ENCODE assay signal across 16 mouse cellular contexts in genomic region chr4:151105886-151106285, GRCm38 (mm10). TPM values are rescaled to one million over a fixed set of nuclear protein-coding genes. Genes with fewer than 3 reads are reported as not detected.
DNase-seq lines count a peak whose midpoint lies in the region; ATAC-seq and TF ChIP-seq lines count a peak whose summit lies in the region.
"Had no signal": no experiment of that assay in that cellular context is flagged by ENCODE, and none has a peak within 500 bp of the region (broad histone marks: within the 10 kb centered on the region; RNA-seq: fewer than 3 reads in every experiment).

No protein-coding gene starts in this region.

- DNase-seq in heart, adult 2 months = peak in 1 of 2 experiments; percentile 7
- no peak for DNase-seq in heart, adult 18-20 months
- DNase-seq in forebrain, postnatal 0 days = no peak
- no peak for DNase-seq in midbrain, embryonic 14.5 days
- no peak for DNase-seq in right cerebral cortex, postnatal 10 days (ENCODE audit: low spot score in 2 of 2)
- no peak for DNase-seq in left cerebral cortex, adult 9 months (ENCODE audit: low spot score in 2 of 2)
- DNase-seq in left cerebral cortex, adult 8-10 months (ENCODE audit: low spot score in 2 of 2) = no peak
- DNase-seq: layer of hippocampus, adult 9-11 months; right cerebral cortex, postnatal 25 days; thymus, postnatal 36 days had no signal

- H3K9me3 ChIP-seq in forebrain, postnatal 0 days (ENCODE audit: low read length) = no peaks in the 10 kb centered on the region
- no peaks in the 10 kb centered on the region for H3K9me3 ChIP-seq in midbrain, embryonic 14.5 days (ENCODE audit: control insufficient read depth, low read length)
- H3K9me3 ChIP-seq: limb, embryonic 10.5 days; liver, embryonic 15.5 days had no signal

- H3K9ac ChIP-seq in heart, adult 2 months (ENCODE audit: low read depth, low read length) = no peak overlapping the region
- peak overlapping the region; percentile 96 for H3K9ac ChIP-seq in forebrain, postnatal 0 days
- H3K9ac ChIP-seq in midbrain, embryonic 14.5 days (replicated peaks; ENCODE audit: low read length) = peak overlapping the region; percentile 89
- H3K9ac ChIP-seq: liver, embryonic 15.5 days had no signal

- H3K27me3 ChIP-seq in heart, adult 2 months (ENCODE audit: control insufficient read depth, insufficient read depth, low read length) = no peaks in the 10 kb centered on the region
- H3K27me3 ChIP-seq in forebrain, postnatal 0 days (ENCODE audit: insufficient read depth, low read length) = no peaks in the 10 kb centered on the region
- H3K27me3 ChIP-seq in midbrain, embryonic 14.5 days (ENCODE audit: control insufficient read depth, insufficient read depth, low read length) = no peaks in the 10 kb centered on the region

- H3K36me3 ChIP-seq in heart, adult 2 months (ENCODE audit: control insufficient read depth, insufficient read depth, low read length) = no peaks in the 10 kb centered on the region
- no peaks in the 10 kb centered on the region for H3K36me3 ChIP-seq in forebrain, postnatal 0 days (ENCODE audit: insufficient read depth)
- no peaks in the 10 kb centered on the region for H3K36me3 ChIP-seq in midbrain, embryonic 14.5 days (ENCODE audit: control insufficient read depth, insufficient read depth, low read length)
- H3K36me3 ChIP-seq: liver, embryonic 15.5 days had no signal

- no peak for TF ChIP-seq CTCF in heart, adult 2 months (IDR thresholded peaks at IDR 0.05)
- TF ChIP-seq CTCF in cortical plate, adult 2 months (IDR thresholded peaks at IDR 0.05; ENCODE audit: extremely low read depth, insufficient read depth, low read length) = no peak
- no peak for TF ChIP-seq CTCF in forebrain, postnatal 0 days (IDR thresholded peaks at IDR 0.05; ENCODE audit: low read depth)

- no peak for ATAC-seq in forebrain, postnatal 0 days
- ATAC-seq in midbrain, embryonic 14.5 days (ENCODE audit: low FRiP score, low TSS enrichment) = no peak

- no peak for TF ChIP-seq POLR2A in heart, adult 2 months (IDR thresholded peaks at IDR 0.05; ENCODE audit: insufficient read depth, low read depth, low read length)
- no peak for TF ChIP-seq POLR2A in cortical plate, adult 2 months (IDR thresholded peaks at IDR 0.05; ENCODE audit: extremely low read depth, insufficient read depth, low read length)

- peaks cover 3% of the 10 kb centered on the region; the same call in 1 of the 2 replicates for H3K4me1 ChIP-seq in heart, adult 2 months (ENCODE audit: control insufficient read depth, insufficient read depth, low read length)
- peaks cover 16% of the 10 kb centered on the region for H3K4me1 ChIP-seq in cortical plate, adult 2 months (ENCODE audit: control insufficient read depth, insufficient read depth, low read length)
- peaks cover 34% of the 10 kb centered on the region for H3K4me1 ChIP-seq in forebrain, postnatal 0 days (ENCODE audit: insufficient read depth)
- H3K4me1 ChIP-seq in midbrain, embryonic 14.5 days (ENCODE audit: control insufficient read depth, insufficient read depth, low read length) = peaks cover 37% of the 10 kb centered on the region

- no peak for TF ChIP-seq EP300 in heart, adult 2 months (IDR thresholded peaks at IDR 0.05; ENCODE audit: insufficient read depth, low read depth, low read length)

- H3K4me3 ChIP-seq in heart, adult 2 months = no peak overlapping the region; the same call in 1 of the 2 replicates
- H3K4me3 ChIP-seq in cortical plate, adult 2 months (ENCODE audit: insufficient read depth, low read length) = peak overlapping the region; percentile 84; the same call in 1 of the 2 replicates
- peak overlapping the region; percentile 96 for H3K4me3 ChIP-seq in forebrain, postnatal 0 days (ENCODE audit: low read depth, low read length)
- peak overlapping the region; percentile 85 for H3K4me3 ChIP-seq in midbrain, embryonic 14.5 days (replicated peaks; ENCODE audit: low read depth, low read length)
- H3K4me3 ChIP-seq: limb, embryonic 10.5 days; liver, embryonic 15.5 days had no signal

- WGBS in heart, adult 2 months = 43% methylated on average over 6 of the region's 6 CpGs
- 19% methylated on average over 6 of the region's 6 CpGs for WGBS in forebrain, postnatal 0 days
- 61% methylated on average over 6 of the region's 6 CpGs for WGBS in midbrain, embryonic 14.5 days

- intact Hi-C loops in heart, adult 2 months (cut with DNase I) = no loop called here

- peak overlapping the region; percentile 89 for H3K27ac ChIP-seq in heart, adult 2 months
- no peak overlapping the region for H3K27ac ChIP-seq in cortical plate, adult 2 months (ENCODE audit: insufficient read depth, low read length)
- H3K27ac ChIP-seq in forebrain, postnatal 0 days (ENCODE audit: low read depth, low read length) = peak overlapping the region; percentile 2
- peak overlapping the region; percentile 32; the same call in 1 of the 2 replicates for H3K27ac ChIP-seq in midbrain, embryonic 14.5 days (replicated peaks; ENCODE audit: low read depth, low read length)
- H3K27ac ChIP-seq: limb, embryonic 10.5 days; liver, embryonic 15.5 days; macrophage had no signal

- H3K4me2 ChIP-seq in forebrain, postnatal 0 days (ENCODE audit: low read depth) = peak overlapping the region; percentile 60
- H3K4me2 ChIP-seq in midbrain, embryonic 14.5 days (ENCODE audit: low read length) = peak overlapping the region; percentile 59
- H3K4me2 ChIP-seq: liver, embryonic 15.5 days had no signal

- no peaks in the 10 kb centered on the region for H3K79me2 ChIP-seq in heart, adult 2 months (replicated peaks; ENCODE audit: control insufficient read depth, insufficient read depth, low read length)

RNA-seq across cellular contexts. Expression of gene Gm13090, which starts 16.5 kb away (rescaled TPM):
- under 1 TPM in 1 of 2 experiments, not detected in 1; 0.34 TPM for total RNA-seq in heart, adult 2 months (2021)
- polyA plus RNA-seq in heart, adult 2 months (2012; rRNA removed) = 0.35 and 0.41 TPM in 2 replicates
- not detected for total RNA-seq in heart, adult 18-20 months (2021)
- polyA plus RNA-seq in cortical plate, adult 2 months (2012; rRNA removed) = not detected in 2 replicates
- not detected in 2 replicates for total RNA-seq in forebrain, postnatal 0 days (2014; rRNA removed)
- polyA plus RNA-seq in forebrain, postnatal 0 days (2015; fragmentation: Nextera tagmentation; extraction: Ambion mirVana) = not detected in 2 replicates
- 0.50 TPM in 1 of 2 replicates, not detected in the other for polyA plus RNA-seq in midbrain, embryonic 14.5 days (2014; fragmentation: Nextera tagmentation; extraction: Ambion mirVana)
- not detected for total RNA-seq in left cerebral cortex, adult 8-10 months (2022)
- total RNA-seq: heart, postnatal 10 days had no signal
- polyA plus RNA-seq: kidney, embryonic 14.5 days; limb, embryonic 10.5 days; liver, embryonic 15.5 days; macrophage had no signal

RNA-seq across cellular contexts. Expression of gene Vamp3, which starts 48.1 kb away (rescaled TPM):
- 10 to 100 TPM; 47.8 to 63.1 TPM for total RNA-seq in heart, adult 2 months (2021)
- polyA plus RNA-seq in heart, adult 2 months (2012; rRNA removed) = 38.0 and 77.6 TPM in 2 replicates
- total RNA-seq in heart, adult 18-20 months (2021) = 10 to 100 TPM; 53.4 to 62.2 TPM
- polyA plus RNA-seq in cortical plate, adult 2 months (2012; rRNA removed) = 52.2 and 54.8 TPM in 2 replicates
- total RNA-seq in forebrain, postnatal 0 days (2014; rRNA removed) = 37.9 and 47.1 TPM in 2 replicates
- 39.2 and 48.8 TPM in 2 replicates for polyA plus RNA-seq in forebrain, postnatal 0 days (2015; fragmentation: Nextera tagmentation; extraction: Ambion mirVana)
- polyA plus RNA-seq in midbrain, embryonic 14.5 days (2014; fragmentation: Nextera tagmentation; extraction: Ambion mirVana) = 30.4 and 34.9 TPM in 2 replicates
- 10 to 100 TPM; 31.8 to 33.6 (median 32.6) TPM for total RNA-seq in left cerebral cortex, adult 8-10 months (2022)
